Mouse (Mus musculus): ENCODE results near the gene Ifi35. TPM values are rescaled to one million over a fixed set of nuclear protein-coding genes. Genes with fewer than 3 reads are reported as not detected.

Ifi35 gene
- total RNA-seq (2014; rRNA removed) (3.9 and 4.2 TPM in 2 replicates), polyA plus RNA-seq (2015; fragmentation: Nextera tagmentation; extraction: Ambion mirVana) (5.3 and 5.8 TPM in 2 replicates)

- WGBS: 38% methylated on average over 10 of the region's 10 CpGs
- Histone ChIP-seq H3K36me3 (ENCODE audit: insufficient read depth, low read length) (peaks cover 18% of the 10 kb centered on the region), H3K4me2 (ENCODE audit: low read depth, low read length) (peak within 1 kb of the TSS; percentile 35), H3K4me1 (ENCODE audit: insufficient read depth, low read length) (no peaks in the 10 kb centered on the region), H3K27ac (no peak within 1 kb of the TSS), H3K9ac (replicated peaks; ENCODE audit: low read length) (peak within 1 kb of the TSS; percentile 18; the same call in 1 of the 2 replicates), H3K4me3 (ENCODE audit: low read length) (peak within 1 kb of the TSS; percentile 18; the same call in 1 of the 2 replicates), H3K27me3 (ENCODE audit: insufficient read depth, low read length) (no peaks in the 10 kb centered on the region), H3K9me3 (ENCODE audit: low read length) (no peaks in the 10 kb centered on the region)
- no peak for TF ChIP-seq CTCF (IDR thresholded peaks at IDR 0.05; ENCODE audit: low read depth)
- DNase-seq (ENCODE audit: low spot score) (no peak), ATAC-seq (no peak)
These were observed at the start of gene Ifi35 for GRCm38 (mm10) chr11:101448274-101448746. Gene Ifi35 (plus strand): TSS chr11:101448407.

GRCm38 (mm10) chr11:101415306-101415705, 32.9 kb upstream of the Ifi35 start:
- WGBS: 88% methylated on average over 2 of the region's 2 CpGs
- H3K27ac ChIP-seq: no peak overlapping the region
- TF ChIP-seq CTCF (IDR thresholded peaks at IDR 0.05; ENCODE audit: low read depth): peak; percentile 35; the same call in 1 of the 2 replicates
- H3K9me3 ChIP-seq (ENCODE audit: low read length): no peaks in the 10 kb centered on the region
- no peak overlapping the region for H3K9ac ChIP-seq (replicated peaks; ENCODE audit: low read length)
- no peak overlapping the region for H3K4me3 ChIP-seq (ENCODE audit: low read length)
- peaks cover 20% of the 10 kb centered on the region for H3K36me3 ChIP-seq (ENCODE audit: insufficient read depth, low read length)
- ATAC-seq: no peak
- no peak for DNase-seq (ENCODE audit: low spot score)
- no peaks in the 10 kb centered on the region for H3K27me3 ChIP-seq (ENCODE audit: insufficient read depth, low read length)
- H3K4me2 ChIP-seq (ENCODE audit: low read depth, low read length): no peak overlapping the region
- H3K4me1 ChIP-seq (ENCODE audit: insufficient read depth, low read length): no peaks in the 10 kb centered on the region

GRCm38 (mm10) chr11:101416433-101417100, 31.6 kb upstream of the Ifi35 start:
- DNase-seq (ENCODE audit: low spot score): no peak
- WGBS: 2% methylated on average over 11 of the region's 11 CpGs
- H3K27me3 ChIP-seq (ENCODE audit: insufficient read depth, low read length): no peaks in the 10 kb centered on the region

GRCm38 (mm10) chr11:101417101-101417855, 30.9 kb upstream of the Ifi35 start, which contains the start of gene Aarsd1:
Gene Aarsd1 (minus strand): TSS chr11:101417615.
- peak; percentile 81 for ATAC-seq
- peak within 1 kb of the TSS; percentile 82 for H3K4me3 ChIP-seq (ENCODE audit: low read length)
- under 1% methylated on average over 45 of the region's 45 CpGs for WGBS

More at GRCm38 (mm10) chr11:101416433-101417100, 31.6 kb upstream of the Ifi35 start:
- no peaks in the 10 kb centered on the region for H3K4me1 ChIP-seq (ENCODE audit: insufficient read depth, low read length)
- H3K4me3 ChIP-seq (ENCODE audit: low read length): peak overlapping the region; percentile 82
- peak overlapping the region; percentile 87 for H3K27ac ChIP-seq
- TF ChIP-seq CTCF (IDR thresholded peaks at IDR 0.05; ENCODE audit: low read depth): no peak
- ATAC-seq: no peak
- H3K36me3 ChIP-seq (ENCODE audit: insufficient read depth, low read length): peaks cover 12% of the 10 kb centered on the region
- H3K4me2 ChIP-seq (ENCODE audit: low read depth, low read length): peak overlapping the region; percentile 65
- H3K9me3 ChIP-seq (ENCODE audit: low read length): no peaks in the 10 kb centered on the region
- H3K9ac ChIP-seq (replicated peaks; ENCODE audit: low read length): peak overlapping the region; percentile 88

GRCm38 (mm10) chr11:101418991-101419390, 29.2 kb upstream of the Ifi35 start:
- no peak for ATAC-seq
- H3K9me3 ChIP-seq (ENCODE audit: low read length): no peaks in the 10 kb centered on the region

More at GRCm38 (mm10) chr11:101417101-101417855, 30.9 kb upstream of the Ifi35 start, which contains the start of gene Aarsd1:
- peak; percentile 91 for DNase-seq (ENCODE audit: low spot score)
- Histone ChIP-seq H3K27ac (peak within 1 kb of the TSS; percentile 87), H3K9me3 (ENCODE audit: low read length) (no peaks in the 10 kb centered on the region), H3K4me1 (ENCODE audit: insufficient read depth, low read length) (no peaks in the 10 kb centered on the region), H3K9ac (replicated peaks; ENCODE audit: low read length) (peak within 1 kb of the TSS; percentile 88), H3K36me3 (ENCODE audit: insufficient read depth, low read length) (peaks cover 5% of the 10 kb centered on the region), H3K4me2 (ENCODE audit: low read depth, low read length) (peak within 1 kb of the TSS; percentile 65), H3K27me3 (ENCODE audit: insufficient read depth, low read length) (no peaks in the 10 kb centered on the region)
- no peak; the same call in 1 of the 2 replicates for TF ChIP-seq CTCF (IDR thresholded peaks at IDR 0.05; ENCODE audit: low read depth)

GRCm38 (mm10) chr11:101419610-101420009, 28.6 kb upstream of the Ifi35 start:
- DNase-seq (ENCODE audit: low spot score) (peak; percentile 41), ATAC-seq (no peak)
- Histone ChIP-seq H3K4me1 (ENCODE audit: insufficient read depth, low read length) (peaks cover 10% of the 10 kb centered on the region; the same call in 1 of the 2 replicates), H3K27ac (no peak overlapping the region), H3K36me3 (ENCODE audit: insufficient read depth, low read length) (no peaks in the 10 kb centered on the region), H3K9ac (replicated peaks; ENCODE audit: low read length) (no peak overlapping the region), H3K27me3 (ENCODE audit: insufficient read depth, low read length) (no peaks in the 10 kb centered on the region), H3K9me3 (ENCODE audit: low read length) (no peaks in the 10 kb centered on the region), H3K4me2 (ENCODE audit: low read depth, low read length) (no peak overlapping the region), H3K4me3 (ENCODE audit: low read length) (no peak overlapping the region)
- TF ChIP-seq CTCF (IDR thresholded peaks at IDR 0.05; ENCODE audit: low read depth): peak; percentile 47
- 27% methylated on average over 3 of the region's 3 CpGs for WGBS

More at GRCm38 (mm10) chr11:101418991-101419390, 29.2 kb upstream of the Ifi35 start:
- Histone ChIP-seq H3K4me3 (ENCODE audit: low read length) (no peak overlapping the region), H3K36me3 (ENCODE audit: insufficient read depth, low read length) (no peaks in the 10 kb centered on the region), H3K4me2 (ENCODE audit: low read depth, low read length) (no peak overlapping the region), H3K4me1 (ENCODE audit: insufficient read depth, low read length) (peaks cover 4% of the 10 kb centered on the region; the same call in 1 of the 2 replicates), H3K9ac (replicated peaks; ENCODE audit: low read length) (no peak overlapping the region), H3K27me3 (ENCODE audit: insufficient read depth, low read length) (no peaks in the 10 kb centered on the region), H3K27ac (no peak overlapping the region)
- DNase-seq (ENCODE audit: low spot score): no peak
- no peak for TF ChIP-seq CTCF (IDR thresholded peaks at IDR 0.05; ENCODE audit: low read depth)
- WGBS: 56% methylated on average over 6 of the region's 6 CpGs

Measured in hindbrain, postnatal 0 days (tissue).